Mouse (Mus musculus): ENCODE measurements at regions not wholly inside any gene's neighbourhood (a gene's known extent, or its start where the extent isn't known, plus 50 kb on each side); places are given as distances from the start of the nearest gene placed in this dataset. TPM values are rescaled to one million over a fixed set of nuclear protein-coding genes. Genes with fewer than 3 reads are reported as not detected.

GRCm38 (mm10) chr14:48370322-48370721 is 75.6 kb upstream of the Tmem260 start:
- Histone ChIP-seq H3K4me3 (ENCODE audit: low read depth, low read length) (no peak overlapping the region), H3K27ac (replicated peaks; ENCODE audit: low read depth, low read length) (no peak overlapping the region), H3K9me3 (replicated peaks; ENCODE audit: control insufficient read depth, low read length) (no peaks in the 10 kb centered on the region), H3K27me3 (ENCODE audit: control insufficient read depth, insufficient read depth, low read length) (no peaks in the 10 kb centered on the region), H3K4me1 (ENCODE audit: control insufficient read depth, insufficient read depth, low read length) (no peaks in the 10 kb centered on the region), H3K4me2 (ENCODE audit: low read depth, low read length) (no peak overlapping the region), H3K36me3 (replicated peaks; ENCODE audit: control insufficient read depth, insufficient read depth, low read depth, low read length) (no peaks in the 10 kb centered on the region), H3K9ac (replicated peaks; ENCODE audit: low read length) (no peak overlapping the region)
- DNase-seq (ENCODE audit: low spot score): peak; percentile 85
- no peak for ATAC-seq (replicated peaks; ENCODE audit: insufficient number of reproducible peaks, low FRiP score, low TSS enrichment, low read depth)
- 0% methylated on average over 1 of the region's 1 CpGs for WGBS

GRCm38 (mm10) chr14:48371766-48372165 is 74.2 kb upstream of the Tmem260 start:
- H3K9ac ChIP-seq (replicated peaks; ENCODE audit: low read length): no peak overlapping the region
- no peak overlapping the region for H3K4me3 ChIP-seq (ENCODE audit: low read depth, low read length)
- H3K9me3 ChIP-seq (replicated peaks; ENCODE audit: control insufficient read depth, low read length): no peaks in the 10 kb centered on the region
- no peaks in the 10 kb centered on the region for H3K4me1 ChIP-seq (ENCODE audit: control insufficient read depth, insufficient read depth, low read length)
- 68% methylated on average over 5 of the region's 5 CpGs for WGBS
- no peak overlapping the region for H3K4me2 ChIP-seq (ENCODE audit: low read depth, low read length)
- no peaks in the 10 kb centered on the region for H3K27me3 ChIP-seq (ENCODE audit: control insufficient read depth, insufficient read depth, low read length)
- H3K36me3 ChIP-seq (replicated peaks; ENCODE audit: control insufficient read depth, insufficient read depth, low read depth, low read length): no peaks in the 10 kb centered on the region
- DNase-seq (ENCODE audit: low spot score) (peak; percentile 50), ATAC-seq (replicated peaks; ENCODE audit: insufficient number of reproducible peaks, low FRiP score, low TSS enrichment, low read depth) (0 out of 2 replicates have a peak, but pooled peaks have one; percentile 68)
- H3K27ac ChIP-seq (replicated peaks; ENCODE audit: low read depth, low read length): no peak overlapping the region

GRCm38 (mm10) chr14:48376112-48376511 is 69.8 kb upstream of the Tmem260 start:
- DNase-seq (ENCODE audit: low spot score): no peak
- no peak for ATAC-seq (replicated peaks; ENCODE audit: insufficient number of reproducible peaks, low FRiP score, low TSS enrichment, low read depth)
- no peak overlapping the region for H3K4me3 ChIP-seq (ENCODE audit: low read depth, low read length)
- no peak overlapping the region for H3K27ac ChIP-seq (replicated peaks; ENCODE audit: low read depth, low read length)
- no peak overlapping the region for H3K9ac ChIP-seq (replicated peaks; ENCODE audit: low read length)
- H3K36me3 ChIP-seq (replicated peaks; ENCODE audit: control insufficient read depth, insufficient read depth, low read depth, low read length): no peaks in the 10 kb centered on the region
- H3K4me2 ChIP-seq (ENCODE audit: low read depth, low read length): no peak overlapping the region
- no peaks in the 10 kb centered on the region for H3K27me3 ChIP-seq (ENCODE audit: control insufficient read depth, insufficient read depth, low read length)
- no peaks in the 10 kb centered on the region for H3K4me1 ChIP-seq (ENCODE audit: control insufficient read depth, insufficient read depth, low read length)
- no peaks in the 10 kb centered on the region for H3K9me3 ChIP-seq (replicated peaks; ENCODE audit: control insufficient read depth, low read length)
- WGBS: 16% methylated on average over 5 of the region's 5 CpGs

Small RNA genes lying in the stretch of these regions (microRNA-seq; reads per million reads assigned to microRNA genes)
- not detected for gene Gm23881 (ENCODE audit: borderline number of aligned reads)

Measured in embryonic facial prominence, embryonic 11.5 days (tissue).